In genomic region chr12:99544262-99545128, GRCm38 (mm10) we compare ENCODE assay signal across 18 mouse cellular contexts. TPM values are rescaled to one million over a fixed set of nuclear protein-coding genes. Genes with fewer than 3 reads are reported as not detected.
DNase-seq lines count a peak whose midpoint lies in the region; ATAC-seq and TF ChIP-seq lines count a peak whose summit lies in the region.
"Had no signal": no experiment of that assay in that cellular context is flagged by ENCODE, and none has a peak within 500 bp of the region (broad histone marks: within the 10 kb centered on the region; RNA-seq: fewer than 3 reads in every experiment).

No protein-coding gene starts in this region.

- H3K9me3 ChIP-seq in heart, embryonic 16.5 days (replicated peaks; ENCODE audit: control insufficient read depth, low read length): no peaks in the 10 kb centered on the region
- H3K9me3 ChIP-seq: midbrain, embryonic 15.5 days; stomach, embryonic 15.5 days had no signal

- peaks cover 6% of the 10 kb centered on the region; the same call in 1 of the 2 replicates for H3K36me3 ChIP-seq in heart, embryonic 16.5 days (ENCODE audit: control insufficient read depth, insufficient read depth)
- H3K36me3 ChIP-seq: midbrain, embryonic 15.5 days; stomach, embryonic 15.5 days had no signal

- H3K9ac ChIP-seq in heart, embryonic 16.5 days (ENCODE audit: low read length): no peak overlapping the region
- H3K9ac ChIP-seq: limb, embryonic 13.5 days; midbrain, embryonic 15.5 days; stomach, embryonic 15.5 days had no signal

- H3K4me1 ChIP-seq in heart, embryonic 16.5 days (ENCODE audit: control insufficient read depth, insufficient read depth, low read length): peaks cover 12% of the 10 kb centered on the region
- peaks cover 18% of the 10 kb centered on the region for H3K4me1 ChIP-seq in bone marrow macrophage, adult 2 months (ENCODE audit: control insufficient read depth, insufficient read depth, low read length)
- H3K4me1 ChIP-seq in cerebellum, adult 2 months (ENCODE audit: control insufficient read depth, insufficient read depth, low read length): peaks cover 12% of the 10 kb centered on the region
- H3K4me1 ChIP-seq: midbrain, embryonic 15.5 days had no signal

- H3K4me3 ChIP-seq in heart, embryonic 16.5 days (ENCODE audit: low read length): no peak overlapping the region
- peak overlapping the region; percentile 22; the same call in 1 of the 2 replicates for H3K4me3 ChIP-seq in bone marrow macrophage, adult 2 months (ENCODE audit: insufficient read depth, low read length)
- no peak overlapping the region for H3K4me3 ChIP-seq in cerebellum, adult 2 months (replicated peaks; ENCODE audit: insufficient read depth, low read depth, low read length)
- H3K4me3 ChIP-seq: left cerebral cortex, adult 2 months; limb, embryonic 13.5 days; midbrain, embryonic 15.5 days; stomach, embryonic 15.5 days had no signal

- H3K27me3 ChIP-seq in heart, embryonic 16.5 days (ENCODE audit: control insufficient read depth, insufficient read depth, low read length): no peaks in the 10 kb centered on the region
- H3K27me3 ChIP-seq in cerebellum, adult 2 months (ENCODE audit: control insufficient read depth, insufficient read depth, low read length): no peaks in the 10 kb centered on the region
- H3K27me3 ChIP-seq: limb, embryonic 13.5 days; midbrain, embryonic 15.5 days; stomach, embryonic 15.5 days had no signal

- 54% methylated on average over 15 of the region's 15 CpGs for WGBS in heart, embryonic 16.5 days
- WGBS in cerebellum, adult 2 months: 57% methylated on average over 15 of the region's 15 CpGs

- intact Hi-C loops in heart, postnatal 25 days (cut with DNase I): loop anchor here (5.0 to 10.0 kb wide), 3 partner anchors 152 to 447 kb away; no protein-coding TSS in a partner anchor

- no peak overlapping the region for H3K27ac ChIP-seq in heart, embryonic 16.5 days (ENCODE audit: low read length)
- H3K27ac ChIP-seq in bone marrow macrophage, adult 2 months (ENCODE audit: insufficient read depth, low read depth, low read length): no peak overlapping the region
- H3K27ac ChIP-seq in cerebellum, adult 2 months (ENCODE audit: insufficient read depth, low read length): no peak overlapping the region
- H3K27ac ChIP-seq: left cerebral cortex, adult 2 months; limb, embryonic 13.5 days; midbrain, embryonic 15.5 days; stomach, embryonic 15.5 days had no signal

- peak overlapping the region; percentile 37 for H3K4me2 ChIP-seq in heart, embryonic 16.5 days (ENCODE audit: low read depth, low read length)
- H3K4me2 ChIP-seq: limb, embryonic 13.5 days; midbrain, embryonic 15.5 days; stomach, embryonic 15.5 days had no signal

- no peak for TF ChIP-seq POLR2A in bone marrow macrophage, adult 2 months (IDR thresholded peaks at IDR 0.05; ENCODE audit: borderline replicate concordance, low read depth, low read length)
- TF ChIP-seq POLR2A in cerebellum, adult 2 months (IDR thresholded peaks at IDR 0.05; ENCODE audit: borderline replicate concordance, insufficient read depth, low read length): no peak

- ATAC-seq in heart, embryonic 16.5 days (replicated peaks; ENCODE audit: extremely low read depth, insufficient read depth, low FRiP score): no peak
- peak; percentile 56 for ATAC-seq in megakaryocyte progenitor cell, adult 5-6 weeks (replicated peaks; ENCODE audit: poor library complexity)
- no peak for ATAC-seq in frontal cortex, adult (ENCODE audit: low TSS enrichment)
- ATAC-seq: forebrain, embryonic 16.5 days; intestine, embryonic 16.5 days; midbrain, embryonic 15.5 days had no signal

- no peak for TF ChIP-seq CTCF in bone marrow macrophage, adult 2 months (IDR thresholded peaks at IDR 0.05; ENCODE audit: low read depth, low read length)
- no peak for TF ChIP-seq CTCF in cerebellum, adult 2 months (IDR thresholded peaks at IDR 0.05; ENCODE audit: borderline replicate concordance, insufficient read depth, low read depth, low read length)

- DNase-seq in heart, postnatal 25 days (ENCODE audit: low spot score): no peak
- peak; percentile 53 for DNase-seq in CD4-positive helper T cell, adult 2 months (ENCODE audit: low read depth, low spot score)
- DNase-seq in lung, postnatal 4 days: no peak
- DNase-seq in cerebellum, adult 2 months: no peak
- DNase-seq: adrenal gland, postnatal 36 days; cerebellum, adult 11-12 months; lung, postnatal 10 days; thymus, postnatal 4 days had no signal

RNA-seq across cellular contexts. Expression of gene Foxn3, which starts 18.9 kb away (rescaled TPM):
- 52.1 and 57.2 TPM in 2 replicates for polyA plus RNA-seq in heart, embryonic 16.5 days (2015; fragmentation: Nextera tagmentation; extraction: Ambion mirVana)
- 100 to 1,000 TPM; 115 to 120 TPM for total RNA-seq in heart, postnatal 25 days (2021)
- 27.7 and 33.6 TPM in 2 replicates for polyA plus RNA-seq in bone marrow macrophage, adult 2 months (2012; ENCODE audit: insufficient read depth, insufficient read length, missing spikeins)
- total RNA-seq in megakaryocyte progenitor cell, adult 5-6 weeks (2015): 45.5 and 55.2 TPM in 2 replicates
- total RNA-seq in megakaryocyte progenitor cell, adult 5-6 weeks (2017): 17.7 and 21.6 TPM in 2 replicates
- 58.2 and 61.5 TPM in 2 replicates for polyA plus RNA-seq in cerebellum, adult 2 months (2012; rRNA removed)
